Mouse (Mus musculus) thymus, adult 18-20 months (tissue): Measurements from ENCODE around the gene Tuba1a.
"Not testable (repeated sequence)": the region's sequence is repeated elsewhere in the genome, so short reads cannot be mapped to it uniquely, and the experiment has no call there.

Experiments
- DNase-seq, 2 experiments: peaks; one replicate each; pipeline ENCODE4 v3.0.0; 2022; ENCODE audit warnings: mixed read lengths in 2 of 2

The Tuba1a gene

GRCm38 (mm10) chr15:98985240-98985981 lies 31.9 kb upstream of the Tuba1a start:
- DNase-seq, result peak; percentile 56 to 70

GRCm38 (mm10) chr15:98984681-98985080 lies 31.2 kb upstream of the Tuba1a start:
- no peak for DNase-seq

GRCm38 (mm10) chr15:98983431-98984081 lies 30.1 kb upstream of the Tuba1a start:
- DNase-seq, result no peak

GRCm38 (mm10) chr15:98982100-98982499 lies 28.6 kb upstream of the Tuba1a start:
- DNase-seq, result no peak

- no peak for DNase-seq
Observed at GRCm38 (mm10) chr15:98980012-98980614, 26.6 kb upstream of the Tuba1a start.

GRCm38 (mm10) chr15:98978409-98979172 lies 25.1 kb upstream of the Tuba1a start:
- DNase-seq, result no peak

GRCm38 (mm10) chr15:98977759-98978408 lies 24.4 kb upstream of the Tuba1a start:
- DNase-seq, result no peak

GRCm38 (mm10) chr15:98976763-98977758 lies 23.6 kb upstream of the Tuba1a start:
- DNase-seq, result no peak

GRCm38 (mm10) chr15:98973015-98973614 lies 19.6 kb upstream of the Tuba1a start:
- no peak for DNase-seq

GRCm38 (mm10) chr15:98971576-98972320 lies 18.2 kb upstream of the Tuba1a start:
- not testable (repeated sequence) for DNase-seq

GRCm38 (mm10) chr15:98971111-98971510 lies 17.6 kb upstream of the Tuba1a start:
- no peak for DNase-seq

- peak; percentile 32 to 69 for DNase-seq
Observed at GRCm38 (mm10) chr15:98969372-98970101, 16.0 kb upstream of the Tuba1a start.

GRCm38 (mm10) chr15:98968701-98969371 lies 15.3 kb upstream of the Tuba1a start:
- DNase-seq, result no peak

- DNase-seq, result no peak
Observed at GRCm38 (mm10) chr15:98959531-98959930, 6.0 kb upstream of the Tuba1a start.

- DNase-seq, result no peak
Observed at GRCm38 (mm10) chr15:98958901-98959420, 5.5 kb upstream of the Tuba1a start.

GRCm38 (mm10) chr15:98957475-98957874 lies 4.0 kb upstream of the Tuba1a start:
- no peak for DNase-seq

GRCm38 (mm10) chr15:98956000-98956399 lies 2.5 kb upstream of the Tuba1a start:
- DNase-seq, result no peak

- no peak for DNase-seq
Observed at GRCm38 (mm10) chr15:98955324-98955723, 1.8 kb upstream of the Tuba1a start.
